Mouse (Mus musculus) frontal cortex, adult 2 months (tissue): ENCODE results near the gene Sergef. TPM values are rescaled to one million over a fixed set of nuclear protein-coding genes. Genes with fewer than 3 reads are reported as not detected.

ENCODE experiments used
- DNase-seq, 2 experiments: peaks; one replicate each; pipeline ENCODE4 v3.0.0; 2022; ENCODE audit warnings: low spot score in 1 of 2; ENCODE audit errors: extremely low spot score in 1 of 2
- polyA plus RNA-seq: library from polyadenylated mRNA; depleted of rRNA; stranded (reverse); fragments of >200 nt; gene quantifications from 2 replicates; pipeline ENCODE4 v1.2.3, GENCODE M21; 2012; rRNA removed

Gene Sergef
- polyA plus RNA-seq, 1 experiment, result 50.4 TPM

- no peak for DNase-seq
These were observed 245.7 kb downstream of the Sergef start for GRCm38 (mm10) chr7:46393718-46394511.

Other genes with a start within 250 kb of the Sergef start
- 68.6 and 83.9 TPM in 2 replicates for gene Kcnc1, start 243.3 kb downstream of the Sergef start, polyA plus RNA-seq
- 0.27 and 0.34 TPM in 2 replicates for gene Tph1, start 32.7 kb upstream of the Sergef start, polyA plus RNA-seq
- gene Saal1, start 70.9 kb upstream of the Sergef start, polyA plus RNA-seq, result 8.1 and 9.1 TPM in 2 replicates
- gene Saa3, start 75.9 kb upstream of the Sergef start, polyA plus RNA-seq, result not detected in 2 replicates
- gene Saa4, start 92.8 kb upstream of the Sergef start, polyA plus RNA-seq, result not detected in 2 replicates
- not detected in 2 replicates for gene Saa1, start 103.2 kb upstream of the Sergef start, polyA plus RNA-seq
- 0.12 TPM in 1 of 2 replicates, not detected in the other for gene Saa2, start 112.0 kb upstream of the Sergef start, polyA plus RNA-seq
- 16.1 and 18.8 TPM in 2 replicates for gene Hps5, start 156.3 kb upstream of the Sergef start, polyA plus RNA-seq
- 29.5 and 32.4 TPM in 2 replicates for gene Gtf2h1, start 156.3 kb upstream of the Sergef start, polyA plus RNA-seq
- 323 and 354 TPM in 2 replicates for gene Ldha, start 201.7 kb upstream of the Sergef start, polyA plus RNA-seq
- gene Ldhc, start 221.4 kb upstream of the Sergef start, polyA plus RNA-seq, result not detected in 2 replicates